Mouse (Mus musculus) lung, postnatal 0 days (tissue): ENCODE measurements around the gene Tspo. TPM values are rescaled to one million over a fixed set of nuclear protein-coding genes. Genes with fewer than 3 reads are reported as not detected.

ENCODE experiments used
- ATAC-seq: fragments of 200-750 bp; cut with Nextera tagmentation; 2 replicates; pipeline ENCODE4 v1.8.0; 2017; ENCODE audit warnings: moderate library complexity
- DNase-seq: peaks from one replicate; pipeline ENCODE4 v3.0.0-alpha.2; 2016; ENCODE audit warnings: low spot score
- H3K27ac ChIP-seq: fragments of 300-500 bp; sonication (generic); 2 replicates; pipeline ENCODE4 v1.5.1; 2014; ENCODE audit warnings: antibody characterized with exemption, mild to moderate bottlenecking, low read length, mixed read lengths
- H3K27me3 ChIP-seq: fragments of 300-500 bp; sonication (generic); replicated peaks from 2 replicates; pipeline ENCODE4 v1.6.1; 2014; ENCODE audit warnings: low read length, mixed read lengths; ENCODE audit not compliant: insufficient read depth
- H3K36me3 ChIP-seq: fragments of 300-500 bp; sonication (generic); 2 replicates; pipeline ENCODE4 v1.6.1; 2014; ENCODE audit warnings: low read length, mixed read lengths; ENCODE audit not compliant: insufficient read depth
- H3K4me1 ChIP-seq: fragments of 300-500 bp; sonication (generic); 2 replicates; pipeline ENCODE4 v1.6.1; 2014; ENCODE audit warnings: antibody characterized with exemption, low read depth, low read length, mixed read lengths; ENCODE audit not compliant: insufficient read depth
- H3K4me2 ChIP-seq: fragments of 300-500 bp; sonication (generic); replicated peaks from 2 replicates; pipeline ENCODE4 v1.6.1; 2014; ENCODE audit warnings: low read depth, mild to moderate bottlenecking, low read length, moderate library complexity, mixed read lengths
- H3K4me3 ChIP-seq: fragments of 300-500 bp; sonication (generic); 2 replicates; pipeline ENCODE4 v1.5.1; 2014; ENCODE audit warnings: low read depth, low read length
- H3K9ac ChIP-seq: fragments of 300-500 bp; sonication (generic); replicated peaks from 2 replicates; pipeline ENCODE4 v1.6.1; 2014; ENCODE audit warnings: low read depth, mild to moderate bottlenecking
- H3K9me3 ChIP-seq: fragments of 300-500 bp; sonication (generic); 2 replicates; pipeline ENCODE4 v1.6.1; 2016; ENCODE audit warnings: low read length, mixed read lengths
- CTCF ChIP-seq: IDR thresholded peaks from 2 replicates; pipeline ENCODE4 v1.5.1; 2016; ENCODE audit warnings: antibody characterized with exemption, mild to moderate bottlenecking
- EP300 ChIP-seq: IDR thresholded peaks from 2 replicates; pipeline ENCODE4 v1.6.1; 2016; ENCODE audit warnings: antibody characterized with exemption, mild to moderate bottlenecking, control low read depth
- WGBS: fragments of 180-500 bp; shearing (Covaris S2); extraction: QIAGEN DNeasy Blood & Tissue Kit; methylation state at CpG from one replicate; pipeline ENCODE4 v1.1.7; 2014; 5-methylcytosine and 5-hydroxymethylcytosine counted together
- microRNA-seq: library from miRNA; unstranded; fragments of <30 nt; microRNA quantifications from one replicate; pipeline ENCODE4, GENCODE M21; 2016
- polyA plus RNA-seq: library from polyadenylated mRNA; unstranded; fragments of >200 nt; fragmentation: Nextera tagmentation; extraction: Ambion mirVana; gene quantifications from 2 replicates; pipeline ENCODE4 v1.2.1, GENCODE M21; 2015

Tspo gene
- polyA plus RNA-seq, 1 experiment from 2014 or later, result 439 TPM

DNA sequence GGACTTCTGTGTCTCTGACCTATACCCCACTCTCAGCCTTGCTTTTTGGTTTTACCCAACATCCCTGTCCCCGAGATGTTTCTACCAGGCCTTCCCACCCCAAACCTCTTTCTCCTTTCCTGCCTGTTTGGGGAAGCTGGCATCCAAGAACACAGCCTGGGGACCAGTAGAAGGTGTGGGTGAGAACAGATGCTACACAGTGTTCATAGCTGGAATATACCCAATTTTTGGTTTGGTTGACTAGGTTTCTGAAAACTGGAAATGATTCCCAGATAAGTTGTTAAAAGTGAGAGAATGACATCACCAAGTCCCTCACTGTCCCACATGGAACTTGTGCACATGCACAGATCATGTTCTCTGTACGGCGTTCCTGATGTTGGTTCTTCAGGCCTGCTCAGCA is 51.9 kb downstream of the Tspo start:
- no peaks in the 10 kb centered on the region for H3K9me3 ChIP-seq
- no peak overlapping the region for H3K27ac ChIP-seq
- H3K4me1 ChIP-seq, result no peaks in the 10 kb centered on the region
- no peak overlapping the region for H3K9ac ChIP-seq
- no peak for DNase-seq
- H3K36me3 ChIP-seq, result no peaks in the 10 kb centered on the region
- no peak for ATAC-seq
- H3K4me3 ChIP-seq, result no peak overlapping the region
- 90% methylated on average over 3 of the region's 3 CpGs for WGBS
- TF ChIP-seq CTCF (no peak), EP300 (no peak)
- H3K4me2 ChIP-seq, result no peak overlapping the region
- H3K27me3 ChIP-seq, result no peaks in the 10 kb centered on the region

Small RNA genes lying within 50 kb of the gene (microRNA-seq; reads per million reads assigned to microRNA genes)
- gene Gm24575, result not detected

Other genes starting within 250 kb of the Tspo start
- 41.1 and 44.2 TPM in 2 replicates for gene Arfgap3, start 213.3 kb upstream of the Tspo start, polyA plus RNA-seq
- 46.7 and 51.7 TPM in 2 replicates for gene Pacsin2, start 99.0 kb upstream of the Tspo start, polyA plus RNA-seq
- 13.8 and 13.9 TPM in 2 replicates for gene Ttll1, start 52.7 kb upstream of the Tspo start, polyA plus RNA-seq
- gene Bik, start 36.7 kb upstream of the Tspo start, polyA plus RNA-seq, result 33.8 and 34.6 TPM in 2 replicates
- gene Mcat, start 195 bp downstream of the Tspo start, polyA plus RNA-seq, result 22.8 and 24.7 TPM in 2 replicates
- gene Ttll12, start 31.6 kb downstream of the Tspo start, polyA plus RNA-seq, result 12.3 TPM in 2 replicates
- gene Scube1, start 161.4 kb downstream of the Tspo start, polyA plus RNA-seq, result 1.6 and 1.9 TPM in 2 replicates
- 0.15 TPM in 1 of 2 replicates, not detected in the other for gene Mpped1, start 215.9 kb downstream of the Tspo start, polyA plus RNA-seq